Mouse (Mus musculus) cerebellum, adult 9-11 months (tissue): ENCODE data around the gene Prkra.
A peak's percentile ranks its signal among the peaks of the same experiment; 100 is the strongest.

Experiments used
- DNase-seq: peaks from one replicate; pipeline ENCODE4 v3.0.0; 2022

The Prkra gene

GRCm38 (mm10) chr2:76647883-76648570 is at the start of gene Prkra, which contains the start of gene Pjvk:
Gene Prkra (minus strand): TSS chr2:76648015.
Gene Pjvk (plus strand): TSS chr2:76648476.
- DNase-seq: peak; percentile 98

GRCm38 (mm10) chr2:76695290-76695689 is 47.5 kb upstream of the Prkra start:
- DNase-seq: no peak

- DNase-seq: no peak
These were observed 46.0 kb upstream of the Prkra start for GRCm38 (mm10) chr2:76693765-76694164.

GRCm38 (mm10) chr2:76690436-76691204 is 42.8 kb upstream of the Prkra start:
- DNase-seq: no peak

GRCm38 (mm10) chr2:76688162-76688561 is 40.3 kb upstream of the Prkra start:
- no peak for DNase-seq

- no peak for DNase-seq
These were observed 39.8 kb upstream of the Prkra start for GRCm38 (mm10) chr2:76687608-76688007.

- DNase-seq: no peak
These were observed 39.2 kb upstream of the Prkra start for GRCm38 (mm10) chr2:76686986-76687385.

- DNase-seq: no peak
These were observed 34.5 kb upstream of the Prkra start for GRCm38 (mm10) chr2:76682301-76682700.

- DNase-seq: no peak
These were observed 28.8 kb upstream of the Prkra start for GRCm38 (mm10) chr2:76676401-76677226.

- DNase-seq: peak; percentile 26
These were observed 28.1 kb upstream of the Prkra start for GRCm38 (mm10) chr2:76675949-76676348.

- DNase-seq: peak; percentile 55
These were observed 27.6 kb upstream of the Prkra start for GRCm38 (mm10) chr2:76675451-76675850.

GRCm38 (mm10) chr2:76674725-76675427 is 27.1 kb upstream of the Prkra start, which contains the start of gene Plekha3:
Gene Plekha3 (plus strand): TSS chr2:76675281.
- peak; percentile 88 for DNase-seq

GRCm38 (mm10) chr2:76673472-76674081 is 25.8 kb upstream of the Prkra start:
- peak; percentile 28 for DNase-seq

- DNase-seq: peak; percentile 95
These were observed 25.2 kb upstream of the Prkra start, which contains the start of gene Fkbp7 for GRCm38 (mm10) chr2:76672966-76673392. Gene Fkbp7 (minus strand): TSS chr2:76673116.

- DNase-seq: peak; percentile 11
These were observed 24.4 kb upstream of the Prkra start for GRCm38 (mm10) chr2:76672134-76672745.

GRCm38 (mm10) chr2:76671641-76672040 is 23.8 kb upstream of the Prkra start:
- DNase-seq: no peak

- no peak for DNase-seq
These were observed 19.4 kb upstream of the Prkra start for GRCm38 (mm10) chr2:76667200-76667599.

GRCm38 (mm10) chr2:76665531-76665930 is 17.7 kb upstream of the Prkra start:
- DNase-seq: no peak

- DNase-seq: no peak
These were observed 11.6 kb upstream of the Prkra start for GRCm38 (mm10) chr2:76659419-76659818.

- no peak for DNase-seq
These were observed 10.7 kb upstream of the Prkra start for GRCm38 (mm10) chr2:76658551-76658950.

- no peak for DNase-seq
These were observed 8.2 kb upstream of the Prkra start for GRCm38 (mm10) chr2:76655982-76656381.
